Mouse (Mus musculus): ENCODE results near the gene Stambp.
"Not testable (repeated sequence)": the region's sequence is repeated elsewhere in the genome, so short reads cannot be mapped to it uniquely, and the experiment has no call there.

The Stambp gene

DNA sequence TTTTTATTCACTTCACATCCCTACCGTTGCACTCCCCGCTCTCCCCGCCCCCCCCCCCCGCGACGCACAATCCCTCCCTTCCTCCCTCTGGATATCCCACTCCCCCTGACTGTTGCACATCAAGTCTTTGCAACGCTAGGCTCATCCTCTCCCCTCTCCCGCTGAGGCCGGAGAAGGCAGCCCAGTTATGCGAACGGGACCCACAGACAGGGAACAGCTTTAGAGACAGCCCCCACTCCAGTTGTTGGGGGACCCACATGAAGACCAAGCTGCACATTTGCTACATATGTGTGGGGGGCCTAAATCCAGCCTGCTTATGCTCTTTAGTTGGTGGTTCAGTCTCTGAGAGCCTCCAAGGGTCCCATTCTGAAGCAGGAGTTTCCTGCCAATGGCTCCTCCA, at the start of gene Stambp:
Stambp (minus strand) TSS at position 59 of the 400 bp plus-strand sequence.
- ATAC-seq (ENCODE audit: insufficient number of reproducible peaks, low FRiP score, low TSS enrichment) = no peak

DNA sequence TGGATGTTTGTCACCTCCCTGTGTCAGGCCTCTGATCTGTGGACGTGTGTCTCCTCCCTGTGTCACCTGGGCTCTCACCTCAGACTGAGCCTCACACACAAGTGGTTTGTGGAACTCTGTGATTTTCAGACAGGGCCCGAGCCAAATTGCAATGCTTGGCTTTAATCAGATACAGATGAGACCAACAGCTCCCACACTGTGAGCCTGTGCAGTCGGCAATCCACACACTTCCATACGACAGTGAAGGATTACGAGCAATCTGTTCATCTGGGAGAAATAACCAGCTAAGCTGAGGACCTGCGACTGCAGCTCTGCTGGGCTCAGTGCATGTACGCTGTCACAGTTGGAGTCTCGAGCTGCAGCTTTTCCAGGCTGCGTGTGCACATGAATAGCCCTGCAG, 47.4 kb upstream of the Stambp start:
- no peak for ATAC-seq (ENCODE audit: insufficient number of reproducible peaks, low FRiP score, low TSS enrichment)

DNA sequence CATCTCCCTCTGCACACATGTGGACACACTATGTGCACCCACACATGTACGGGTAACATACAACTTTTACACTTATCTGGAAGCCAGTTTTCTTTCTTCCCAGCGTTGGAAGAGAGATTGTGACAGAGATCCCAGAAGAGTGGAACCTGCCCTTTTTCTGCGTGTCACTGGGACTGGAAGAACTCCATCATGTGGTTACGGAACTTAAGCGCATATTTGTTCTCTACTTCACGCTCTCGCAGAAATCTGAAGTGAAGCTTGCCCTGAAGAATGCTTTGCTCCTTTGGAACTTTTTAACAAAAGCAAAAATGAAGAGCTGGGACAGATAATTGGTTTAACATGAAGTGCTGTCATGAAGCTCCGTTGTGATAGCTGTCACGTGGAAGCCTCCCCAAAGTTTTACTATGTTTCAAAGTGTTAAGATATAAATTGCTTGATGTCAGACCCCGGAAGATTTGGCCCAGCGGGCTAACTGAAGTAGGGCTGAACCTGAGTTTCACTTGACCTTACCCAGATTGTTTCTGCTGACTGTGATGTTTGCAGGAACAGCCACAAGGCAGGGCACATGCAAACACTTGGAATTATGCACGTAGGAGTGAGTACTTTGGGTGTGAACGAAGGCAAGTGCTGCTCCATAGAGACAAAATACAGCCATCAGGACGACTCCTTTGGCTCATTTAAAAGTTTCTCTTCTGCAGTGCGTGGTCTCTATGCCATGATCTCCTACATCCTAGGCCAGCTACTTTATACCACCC, 45.2 kb upstream of the Stambp start:
- no peak for ATAC-seq (ENCODE audit: insufficient number of reproducible peaks, low FRiP score, low TSS enrichment)

DNA sequence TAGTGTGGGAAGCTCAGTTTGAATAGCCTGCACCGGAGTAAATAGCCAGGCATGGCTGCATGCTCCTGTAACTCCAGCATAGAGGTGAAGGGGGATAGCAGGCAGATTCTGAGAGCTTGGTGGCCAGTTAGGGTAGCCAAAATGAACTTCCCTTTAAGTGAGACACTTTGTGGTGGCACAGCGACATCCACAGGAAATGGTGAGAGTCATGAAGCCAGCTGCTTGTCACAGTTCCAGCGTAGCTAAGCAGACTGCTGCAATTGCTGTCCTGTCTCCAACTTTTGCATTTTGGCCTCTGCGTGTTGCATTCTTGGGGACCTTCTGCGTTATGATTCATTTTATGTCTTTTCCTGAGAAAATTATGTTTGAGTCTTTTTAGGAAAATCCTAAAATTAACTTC, 44.0 kb upstream of the Stambp start:
- no peak for ATAC-seq (ENCODE audit: insufficient number of reproducible peaks, low FRiP score, low TSS enrichment)

- no peak for ATAC-seq (ENCODE audit: insufficient number of reproducible peaks, low FRiP score, low TSS enrichment)
Measured at GRCm38 (mm10) chr6:83614469-83614868, 41.9 kb upstream of the Stambp start.

GRCm38 (mm10) chr6:83612976-83613375, 40.4 kb upstream of the Stambp start:
- no peak for ATAC-seq (ENCODE audit: insufficient number of reproducible peaks, low FRiP score, low TSS enrichment)

DNA sequence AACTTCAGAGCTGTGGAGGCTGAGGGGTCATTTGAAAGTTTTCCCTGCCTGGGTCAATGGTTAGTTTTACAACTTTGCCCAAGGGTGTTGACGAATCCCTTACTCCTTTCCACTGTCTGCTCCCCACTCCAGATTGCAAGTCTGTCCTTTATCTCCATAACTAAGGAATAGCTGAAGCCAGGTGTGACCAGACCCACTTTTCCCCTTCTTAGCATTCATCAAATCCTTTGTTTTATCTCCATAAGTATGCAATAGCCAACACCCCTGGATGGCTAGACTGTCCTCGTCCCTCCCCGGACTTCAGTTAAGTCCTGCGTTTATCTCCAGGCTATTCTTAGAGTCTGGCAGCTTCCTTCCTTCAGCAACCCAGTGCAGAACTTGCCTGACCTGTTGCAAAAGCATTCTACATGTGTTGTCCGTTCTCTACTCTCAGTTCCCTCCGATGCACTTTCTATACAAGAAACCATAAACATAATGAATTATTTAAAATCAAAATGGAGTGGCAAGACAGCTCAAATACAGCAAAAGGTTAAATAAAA, 27.2 kb upstream of the Stambp start:
- no peak for ATAC-seq (ENCODE audit: insufficient number of reproducible peaks, low FRiP score, low TSS enrichment)

DNA sequence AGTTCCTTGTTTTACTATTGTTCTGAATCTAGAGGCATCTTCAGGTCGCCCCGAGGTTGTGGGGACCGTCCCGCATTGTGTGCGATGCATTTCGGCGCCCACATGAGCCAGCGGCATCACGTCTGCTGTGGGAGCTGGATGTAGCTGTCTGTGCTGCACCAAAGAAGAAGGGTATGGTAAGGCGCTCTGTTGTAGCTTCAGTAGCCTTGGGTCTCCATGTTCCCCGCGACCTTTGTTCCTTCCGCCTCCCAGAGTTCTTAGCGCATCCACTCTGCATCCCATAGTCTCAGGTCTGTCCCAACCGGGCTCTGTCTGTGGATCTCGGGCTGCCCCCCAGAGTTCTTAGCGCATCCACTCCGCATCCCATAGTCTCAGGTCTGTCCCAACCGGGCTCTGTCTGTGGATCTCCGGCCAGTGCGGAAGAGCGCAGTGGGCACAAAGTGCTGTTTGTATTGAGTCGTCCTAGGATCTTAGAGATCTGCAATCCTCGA, 26.6 kb upstream of the Stambp start:
- no peak for ATAC-seq (ENCODE audit: insufficient number of reproducible peaks, low FRiP score, low TSS enrichment)

DNA sequence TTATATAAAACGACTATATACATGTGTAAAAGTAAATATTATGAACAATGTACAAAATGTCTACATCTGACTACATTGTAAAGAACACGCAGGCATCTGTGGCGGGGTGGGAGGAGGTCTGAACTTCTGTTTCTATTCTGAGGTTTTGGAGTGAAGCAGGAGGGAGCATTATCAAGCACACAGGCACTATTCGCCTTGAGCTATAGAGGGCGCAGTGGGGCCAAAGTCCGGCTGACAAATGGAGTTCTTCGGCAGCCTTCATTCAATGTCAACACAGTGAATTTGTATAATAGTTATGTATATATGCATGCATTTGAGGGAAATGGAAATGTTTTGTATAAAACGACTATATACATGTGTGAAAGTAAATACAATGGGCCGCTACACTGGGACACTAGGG, 26.1 kb upstream of the Stambp start:
- no peak for ATAC-seq (ENCODE audit: insufficient number of reproducible peaks, low FRiP score, low TSS enrichment)

- ATAC-seq (ENCODE audit: insufficient number of reproducible peaks, low FRiP score, low TSS enrichment) = no peak
Measured at GRCm38 (mm10) chr6:83597988-83598387, 25.5 kb upstream of the Stambp start.

- no peak for ATAC-seq (ENCODE audit: insufficient number of reproducible peaks, low FRiP score, low TSS enrichment)
Measured at GRCm38 (mm10) chr6:83595035-83595434, 22.5 kb upstream of the Stambp start.

- no peak for ATAC-seq (ENCODE audit: insufficient number of reproducible peaks, low FRiP score, low TSS enrichment)
Measured at GRCm38 (mm10) chr6:83593896-83594295, 21.4 kb upstream of the Stambp start.

- no peak for ATAC-seq (ENCODE audit: insufficient number of reproducible peaks, low FRiP score, low TSS enrichment)
Measured at GRCm38 (mm10) chr6:83592051-83592450, 19.5 kb upstream of the Stambp start.

DNA sequence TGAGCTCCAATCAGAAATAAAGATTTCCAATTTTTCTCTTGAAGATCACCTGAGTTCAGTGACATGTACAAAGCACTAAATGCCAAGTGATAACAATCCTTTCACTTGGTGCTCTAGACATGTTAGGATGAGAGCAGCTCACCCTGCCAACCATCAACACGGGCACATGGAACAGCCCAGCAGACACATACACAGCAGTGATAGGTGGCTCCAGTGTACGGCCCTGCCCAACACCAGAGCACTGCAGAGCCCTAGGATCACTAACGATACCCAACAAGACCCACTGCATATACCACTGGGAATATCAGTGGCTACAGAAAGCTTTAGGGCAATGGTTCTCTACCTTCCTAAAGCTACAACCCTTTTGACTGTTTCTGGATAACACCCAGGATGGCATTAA, 17.8 kb upstream of the Stambp start:
- ATAC-seq (ENCODE audit: insufficient number of reproducible peaks, low FRiP score, low TSS enrichment) = no peak

GRCm38 (mm10) chr6:83587191-83587590, 14.7 kb upstream of the Stambp start:
- not testable (repeated sequence) for ATAC-seq (ENCODE audit: insufficient number of reproducible peaks, low FRiP score, low TSS enrichment)

DNA sequence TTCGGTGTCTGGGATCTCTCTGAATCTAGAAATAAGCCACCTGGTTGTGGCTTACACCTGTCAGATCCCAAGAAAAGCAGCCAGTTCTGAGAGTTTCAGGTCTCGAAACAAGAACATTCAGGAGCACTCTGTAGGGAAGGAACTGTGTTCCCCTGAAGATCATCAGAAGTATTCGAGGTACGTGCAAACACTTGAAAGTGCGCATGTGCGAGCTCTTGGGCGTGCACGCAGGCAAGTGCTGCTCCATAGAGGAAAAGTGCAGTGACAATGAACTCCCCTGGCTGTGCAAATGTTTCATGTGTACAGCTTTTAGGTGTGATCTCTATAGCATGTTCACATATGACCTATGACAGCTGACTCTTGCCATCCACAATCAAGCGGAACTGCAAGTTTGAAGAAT, 12.8 kb upstream of the Stambp start:
- ATAC-seq (ENCODE audit: insufficient number of reproducible peaks, low FRiP score, low TSS enrichment) = not testable (repeated sequence)

- no peak for ATAC-seq (ENCODE audit: insufficient number of reproducible peaks, low FRiP score, low TSS enrichment)
Measured at GRCm38 (mm10) chr6:83583591-83583990, 11.1 kb upstream of the Stambp start.

GRCm38 (mm10) chr6:83582938-83583270, 10.4 kb upstream of the Stambp start:
- 0 out of 2 replicates have a peak, but pooled peaks have one; percentile 64 for ATAC-seq (ENCODE audit: insufficient number of reproducible peaks, low FRiP score, low TSS enrichment)

DNA sequence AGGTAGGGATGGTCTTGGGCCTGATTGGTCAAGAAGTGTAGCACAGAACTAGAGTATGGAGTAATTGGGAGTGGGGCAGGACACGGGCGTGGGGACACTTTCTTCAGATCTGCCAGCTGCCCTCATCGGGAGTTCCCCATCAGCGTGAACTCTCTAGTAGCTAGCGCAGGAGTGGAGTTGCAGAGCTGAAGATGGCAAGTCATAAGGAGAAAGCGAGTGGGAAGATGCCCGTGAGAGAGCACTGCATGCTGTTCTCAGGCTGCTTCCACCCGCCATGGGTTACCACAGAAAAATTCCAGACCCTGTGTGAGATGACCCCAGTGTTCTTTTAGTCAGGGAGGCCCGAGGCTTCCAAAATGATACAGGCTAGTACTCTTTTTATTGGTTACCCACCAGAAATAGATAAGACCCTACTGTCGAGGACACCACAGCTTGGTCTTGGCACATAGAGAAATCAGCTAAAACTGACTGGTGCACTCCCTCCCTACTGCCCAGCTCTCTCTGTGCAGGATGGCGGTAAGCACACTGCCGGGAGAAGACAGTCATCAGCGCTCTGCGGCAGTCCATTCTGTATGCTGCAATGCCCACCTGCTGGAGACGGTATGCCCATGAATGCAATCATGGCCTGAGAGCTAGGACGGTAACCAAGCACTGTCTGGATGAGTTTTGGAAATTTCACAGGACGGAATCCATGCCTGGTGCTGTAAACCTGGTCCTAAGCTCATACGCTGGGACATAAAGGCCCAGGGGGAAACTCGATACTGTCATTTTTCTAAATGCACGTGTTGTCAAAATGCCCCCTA, 9.8 kb upstream of the Stambp start:
- 0 out of 2 replicates have a peak, but pooled peaks have one; percentile 15 for ATAC-seq (ENCODE audit: insufficient number of reproducible peaks, low FRiP score, low TSS enrichment)

- no peak for ATAC-seq (ENCODE audit: insufficient number of reproducible peaks, low FRiP score, low TSS enrichment)
Measured at GRCm38 (mm10) chr6:83577534-83577933, 5.0 kb upstream of the Stambp start.

- ATAC-seq (ENCODE audit: insufficient number of reproducible peaks, low FRiP score, low TSS enrichment) = no peak
Measured at GRCm38 (mm10) chr6:83575609-83576008, 3.1 kb upstream of the Stambp start.

Data from cerebellum, adult (tissue).